Mouse (Mus musculus) stomach, postnatal 0 days (tissue): ENCODE measurements at regions not wholly inside any gene's neighbourhood (a gene's known extent, or its start where the extent isn't known, plus 50 kb on each side); places are given as distances from the start of the nearest gene placed in this dataset.

Experiments used
- CTCF ChIP-seq: IDR thresholded peaks from 2 replicates; pipeline ENCODE4 v1.5.1; 2016; ENCODE audit warnings: antibody characterized with exemption, low read depth, mild to moderate bottlenecking, moderate library complexity
- EP300 ChIP-seq: optimal IDR thresholded peaks from 2 replicates; pipeline ENCODE3; 2016; ENCODE audit warnings: antibody characterized with exemption

- TF ChIP-seq EP300 (no peak), CTCF (no peak)
Observed at GRCm38 (mm10) chr4:47902749-47903148, 142.2 kb upstream of the Nr4a3 start.
